Mouse (Mus musculus): ENCODE data around the gene Rnls. TPM values are rescaled to one million over a fixed set of nuclear protein-coding genes. Genes with fewer than 3 reads are reported as not detected.

Gene Rnls
- polyA plus RNA-seq, 2 experiments = 1.0 to 7.3 TPM

DNA sequence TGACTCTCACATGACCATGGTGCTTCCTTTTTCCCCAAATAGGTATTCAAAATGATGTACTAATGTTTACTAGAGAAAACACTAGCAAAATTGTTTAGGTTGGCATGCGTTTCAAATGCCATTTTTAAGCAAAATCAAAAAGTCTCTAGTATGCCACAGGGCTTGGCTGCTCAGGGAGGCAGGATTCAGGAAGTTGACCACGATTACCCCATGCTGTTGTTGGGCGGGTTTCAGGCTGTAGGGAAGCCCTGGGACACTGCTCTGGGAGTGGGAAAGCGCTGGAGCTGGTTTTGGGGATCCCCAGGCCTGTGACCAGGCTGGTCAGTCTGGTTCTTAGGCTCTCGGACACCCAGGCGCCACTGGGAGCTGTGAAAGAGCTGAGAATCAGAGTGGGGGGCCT, 213.7 kb downstream of the Rnls start:
- no peak for DNase-seq (ENCODE audit: low spot score)
- no peaks in the 10 kb centered on the region for H3K27me3 ChIP-seq (ENCODE audit: control insufficient read depth, insufficient read depth, low read length)
- H3K27ac ChIP-seq (replicated peaks; ENCODE audit: low read depth, low read length) = no peak overlapping the region
- no peaks in the 10 kb centered on the region for H3K4me1 ChIP-seq (ENCODE audit: control insufficient read depth, insufficient read depth, low read length)
- no peak overlapping the region for H3K4me3 ChIP-seq (replicated peaks; ENCODE audit: low read length)
- no peak for ATAC-seq (ENCODE audit: low FRiP score, low read depth)
- TF ChIP-seq POLR2A (IDR thresholded peaks at IDR 0.05; ENCODE audit: borderline replicate concordance, extremely low read depth, insufficient read depth, insufficient read length) = no peak
- 53% methylated on average over 6 of the region's 6 CpGs for WGBS
- H3K36me3 ChIP-seq (ENCODE audit: control insufficient read depth, insufficient read depth, low read length) = no peaks in the 10 kb centered on the region
- no peak overlapping the region for H3K9ac ChIP-seq (ENCODE audit: low read depth, low read length, severe bottlenecking)
- no peak overlapping the region for H3K4me2 ChIP-seq (replicated peaks; ENCODE audit: low read depth, low read length, severe bottlenecking)
- no peaks in the 10 kb centered on the region for H3K9me3 ChIP-seq (ENCODE audit: control insufficient read depth, low read length)

DNA sequence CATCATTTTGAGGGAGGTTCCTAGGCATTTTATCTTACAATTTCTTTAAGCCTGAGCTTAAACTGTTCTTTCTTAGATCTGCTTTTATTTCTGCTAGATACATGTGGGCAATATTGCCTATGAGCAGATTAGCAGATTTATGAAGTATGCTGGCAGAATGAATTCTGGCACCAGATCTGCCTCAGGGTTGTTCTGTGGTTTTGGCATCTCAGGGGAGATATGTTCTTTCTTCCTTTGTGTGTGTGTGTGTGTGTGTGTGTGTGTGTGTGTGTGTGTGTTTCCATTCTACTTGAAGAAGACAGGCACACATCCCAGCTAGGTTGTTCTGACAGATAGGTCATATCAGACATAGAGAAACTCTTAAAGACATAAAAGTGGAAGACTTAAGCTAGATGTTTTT, 218.1 kb downstream of the Rnls start:
- ATAC-seq (ENCODE audit: low FRiP score, low read depth) (no peak), DNase-seq (ENCODE audit: low spot score) (no peak)
- no peak overlapping the region for H3K27ac ChIP-seq (replicated peaks; ENCODE audit: low read depth, low read length)
- H3K27me3 ChIP-seq (ENCODE audit: control insufficient read depth, insufficient read depth, low read length) = no peaks in the 10 kb centered on the region
- H3K36me3 ChIP-seq (ENCODE audit: control insufficient read depth, insufficient read depth, low read length) = no peaks in the 10 kb centered on the region
- H3K4me2 ChIP-seq (replicated peaks; ENCODE audit: low read depth, low read length, severe bottlenecking) = no peak overlapping the region
- H3K4me3 ChIP-seq (replicated peaks; ENCODE audit: low read length) = no peak overlapping the region
- no peak for TF ChIP-seq POLR2A (IDR thresholded peaks at IDR 0.05; ENCODE audit: borderline replicate concordance, extremely low read depth, insufficient read depth, insufficient read length)
- H3K9ac ChIP-seq (ENCODE audit: low read depth, low read length, severe bottlenecking) = no peak overlapping the region
- H3K4me1 ChIP-seq (ENCODE audit: control insufficient read depth, insufficient read depth, low read length) = no peaks in the 10 kb centered on the region
- no peaks in the 10 kb centered on the region for H3K9me3 ChIP-seq (ENCODE audit: control insufficient read depth, low read length)

GRCm38 (mm10) chr19:33169881-33170280, 222.2 kb downstream of the Rnls start:
- DNase-seq (ENCODE audit: low spot score) (no peak), ATAC-seq (ENCODE audit: low FRiP score, low read depth) (no peak)
- no peaks in the 10 kb centered on the region for H3K27me3 ChIP-seq (ENCODE audit: control insufficient read depth, insufficient read depth, low read length)
- H3K27ac ChIP-seq (replicated peaks; ENCODE audit: low read depth, low read length) = no peak overlapping the region
- 80% methylated on average over 6 of the region's 6 CpGs for WGBS
- no peaks in the 10 kb centered on the region for H3K4me1 ChIP-seq (ENCODE audit: control insufficient read depth, insufficient read depth, low read length)
- H3K4me2 ChIP-seq (replicated peaks; ENCODE audit: low read depth, low read length, severe bottlenecking) = no peak overlapping the region
- H3K4me3 ChIP-seq (replicated peaks; ENCODE audit: low read length) = no peak overlapping the region
- H3K36me3 ChIP-seq (ENCODE audit: control insufficient read depth, insufficient read depth, low read length) = no peaks in the 10 kb centered on the region
- H3K9me3 ChIP-seq (ENCODE audit: control insufficient read depth, low read length) = no peaks in the 10 kb centered on the region
- no peak overlapping the region for H3K9ac ChIP-seq (ENCODE audit: low read depth, low read length, severe bottlenecking)
- no peak for TF ChIP-seq POLR2A (IDR thresholded peaks at IDR 0.05; ENCODE audit: borderline replicate concordance, extremely low read depth, insufficient read depth, insufficient read length)

GRCm38 (mm10) chr19:33167528-33168264, 224.4 kb downstream of the Rnls start:
- H3K4me3 ChIP-seq (replicated peaks; ENCODE audit: low read length) = no peak overlapping the region
- ATAC-seq (ENCODE audit: low FRiP score, low read depth) (no peak; the same call in 1 of the 2 replicates), DNase-seq (ENCODE audit: low spot score) (no peak)
- no peaks in the 10 kb centered on the region for H3K27me3 ChIP-seq (ENCODE audit: control insufficient read depth, insufficient read depth, low read length)
- WGBS = 39% methylated on average over 17 of the region's 17 CpGs
- TF ChIP-seq POLR2A (IDR thresholded peaks at IDR 0.05; ENCODE audit: borderline replicate concordance, extremely low read depth, insufficient read depth, insufficient read length) = no peak
- H3K36me3 ChIP-seq (ENCODE audit: control insufficient read depth, insufficient read depth, low read length) = no peaks in the 10 kb centered on the region
- H3K9me3 ChIP-seq (ENCODE audit: control insufficient read depth, low read length) = no peaks in the 10 kb centered on the region
- H3K4me2 ChIP-seq (replicated peaks; ENCODE audit: low read depth, low read length, severe bottlenecking) = no peak overlapping the region
- H3K27ac ChIP-seq (replicated peaks; ENCODE audit: low read depth, low read length) = no peak overlapping the region
- no peak overlapping the region for H3K9ac ChIP-seq (ENCODE audit: low read depth, low read length, severe bottlenecking)
- no peaks in the 10 kb centered on the region for H3K4me1 ChIP-seq (ENCODE audit: control insufficient read depth, insufficient read depth, low read length)

- Histone ChIP-seq H3K4me2 (replicated peaks; ENCODE audit: low read depth, low read length, severe bottlenecking) (no peak overlapping the region), H3K36me3 (ENCODE audit: control insufficient read depth, insufficient read depth, low read length) (no peaks in the 10 kb centered on the region), H3K27ac (replicated peaks; ENCODE audit: low read depth, low read length) (no peak overlapping the region), H3K4me3 (replicated peaks; ENCODE audit: low read length) (no peak overlapping the region), H3K27me3 (ENCODE audit: control insufficient read depth, insufficient read depth, low read length) (no peaks in the 10 kb centered on the region), H3K9me3 (ENCODE audit: control insufficient read depth, low read length) (no peaks in the 10 kb centered on the region), H3K4me1 (ENCODE audit: control insufficient read depth, insufficient read depth, low read length) (no peaks in the 10 kb centered on the region), H3K9ac (ENCODE audit: low read depth, low read length, severe bottlenecking) (no peak overlapping the region)
- no peak for TF ChIP-seq POLR2A (IDR thresholded peaks at IDR 0.05; ENCODE audit: borderline replicate concordance, extremely low read depth, insufficient read depth, insufficient read length)
- DNase-seq (ENCODE audit: low spot score) (no peak), ATAC-seq (ENCODE audit: low FRiP score, low read depth) (no peak)
- WGBS = 80% methylated on average over 5 of the region's 5 CpGs
These were observed 227.3 kb downstream of the Rnls start for GRCm38 (mm10) chr19:33164801-33165200.

All from limb, embryonic 14.5 days (tissue).